Mouse (Mus musculus): ENCODE measurements around the gene Nxf7.
"Not testable (repeated sequence)": the region's sequence is repeated elsewhere in the genome, so short reads cannot be mapped to it uniquely, and the experiment has no call there.

DNA sequence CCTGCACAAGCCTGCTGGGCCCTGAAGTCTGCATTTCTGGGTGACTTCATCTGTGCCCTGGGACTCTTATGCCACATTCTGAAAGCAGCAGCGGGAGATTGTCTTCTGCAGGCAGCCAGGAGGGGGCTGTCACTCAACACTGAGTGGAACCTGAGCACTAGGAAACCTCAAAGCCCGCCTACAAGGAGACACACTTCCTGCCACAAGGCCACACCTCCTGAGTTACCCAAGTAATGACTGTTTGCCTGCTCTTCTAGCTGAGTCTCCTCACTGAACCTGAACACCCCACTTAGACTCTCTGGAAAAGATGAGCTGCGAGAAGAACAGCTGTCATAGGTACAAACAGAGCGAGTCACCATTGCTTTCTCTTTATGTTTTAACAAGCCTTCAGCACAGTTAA, 33.6 kb downstream of the Nxf7 start:
- not testable (repeated sequence) for TF ChIP-seq CTCF (IDR thresholded peaks at IDR 0.05; ENCODE audit: borderline replicate concordance, control insufficient read depth, extremely low read depth, insufficient read depth, low read length, poor library complexity); POLR2A (IDR thresholded peaks at IDR 0.05; ENCODE audit: control insufficient read depth, extremely low read depth, insufficient read depth, low read length, poor library complexity)

All from thymus, adult 2 months (tissue).